Mouse (Mus musculus): ENCODE measurements around the gene Cyth4.

The Cyth4 gene

DNA sequence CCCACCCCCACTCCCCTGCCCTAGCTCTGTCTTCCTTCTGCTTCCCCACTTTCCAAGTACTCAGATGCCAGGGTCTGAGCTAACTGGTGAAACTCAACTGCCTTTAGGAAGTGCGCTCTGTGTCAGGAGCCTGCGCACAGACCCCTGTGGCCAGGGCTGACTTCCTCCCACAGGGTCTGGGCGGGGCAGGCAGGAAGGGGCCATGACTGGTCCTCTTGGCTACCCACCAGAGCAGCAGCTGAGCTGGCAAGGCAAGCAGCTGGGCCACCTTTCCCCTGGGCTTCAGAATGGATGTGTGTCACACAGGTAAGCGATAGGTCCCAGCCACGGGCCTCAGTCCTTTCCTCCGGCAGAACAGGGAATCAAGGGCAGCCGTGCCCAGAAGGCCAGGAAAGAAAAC, at the start of gene Cyth4:
Gene Cyth4 (plus strand): TSS at position 134 of the 400 bp plus-strand sequence.
- 86% methylated on average over 7 of the region's 7 CpGs for WGBS

DNA sequence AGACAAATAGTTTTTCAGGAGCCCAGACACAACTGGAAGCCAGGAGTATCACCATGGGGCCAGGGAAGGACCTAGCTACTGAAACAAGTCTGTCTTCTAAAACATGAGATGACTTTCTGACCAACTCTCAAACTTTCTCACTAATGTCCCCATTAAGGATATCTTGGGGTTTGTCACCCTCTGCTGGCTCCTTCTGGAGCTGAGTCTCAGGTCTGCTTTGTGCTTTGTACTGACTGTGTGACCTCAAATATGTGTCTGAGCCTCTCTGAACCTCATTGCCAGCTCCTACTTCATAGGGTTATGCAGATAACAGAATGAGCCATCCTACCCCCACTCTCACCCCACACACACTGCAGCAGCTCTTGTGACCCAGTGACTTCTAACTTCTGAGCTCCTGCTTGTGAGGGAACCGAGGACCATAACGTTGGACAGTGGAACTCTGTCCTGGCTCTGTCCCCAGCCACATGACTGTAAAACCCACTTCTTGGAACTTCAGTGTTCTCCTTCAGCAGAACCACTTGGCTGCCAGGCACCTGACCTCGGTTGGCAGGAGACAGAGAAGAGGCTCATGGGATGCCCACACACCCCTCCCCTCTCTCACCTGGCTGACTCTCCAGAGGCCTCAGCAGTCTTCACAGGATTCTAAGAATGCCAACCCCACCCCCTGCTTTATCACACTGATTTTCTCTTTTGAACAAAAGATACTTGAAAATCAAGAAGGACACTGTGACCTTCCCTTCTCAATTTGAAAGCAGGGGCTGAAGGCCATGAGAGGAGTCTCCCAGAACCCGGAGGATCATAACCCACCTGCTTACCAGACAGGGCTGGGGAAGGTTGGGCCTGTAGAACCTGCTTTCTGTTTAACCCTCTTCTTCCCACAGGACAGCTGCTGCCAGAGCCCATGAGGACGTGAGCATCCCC, 49.2 kb upstream of the Cyth4 start:
- WGBS = 36% methylated on average over 5 of the region's 5 CpGs

DNA sequence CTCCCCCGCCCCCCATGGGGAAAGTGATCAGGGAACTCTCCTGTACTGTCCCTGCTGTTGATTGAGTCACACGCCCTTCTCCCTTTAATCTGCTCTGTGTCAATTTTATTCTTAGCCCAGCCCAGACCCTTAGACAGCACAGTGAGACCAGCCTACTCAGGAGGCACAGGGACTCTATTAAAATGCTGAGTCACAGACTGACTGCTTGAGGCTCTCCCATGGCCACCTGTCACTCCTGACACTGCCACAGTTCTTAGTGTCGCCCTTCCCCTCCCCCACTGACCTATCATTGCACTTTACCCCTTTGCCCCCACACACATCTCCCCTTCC, 48.5 kb upstream of the Cyth4 start:
- 47% methylated on average over 3 of the region's 3 CpGs for WGBS

DNA sequence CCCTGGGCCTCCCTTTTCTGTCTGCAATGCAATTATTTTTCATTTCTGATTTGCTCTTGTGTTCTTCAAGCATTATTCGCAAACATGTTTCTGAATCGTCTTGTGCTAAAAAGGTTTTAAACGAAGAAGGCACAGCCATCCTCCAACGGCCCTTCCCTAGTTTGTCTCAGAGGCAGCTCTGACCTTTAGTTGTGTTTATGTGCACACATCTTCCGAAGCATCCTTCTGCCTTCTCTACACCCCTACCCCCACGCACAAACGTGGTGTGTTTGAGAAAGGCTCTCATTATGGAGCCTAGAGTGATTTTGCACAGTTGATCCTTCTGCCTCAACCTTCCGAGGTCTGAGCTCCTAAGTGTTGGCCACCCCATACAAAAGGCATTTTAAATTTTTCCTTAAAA, 48.1 kb upstream of the Cyth4 start:
- WGBS = 54% methylated on average over 8 of the region's 8 CpGs

DNA sequence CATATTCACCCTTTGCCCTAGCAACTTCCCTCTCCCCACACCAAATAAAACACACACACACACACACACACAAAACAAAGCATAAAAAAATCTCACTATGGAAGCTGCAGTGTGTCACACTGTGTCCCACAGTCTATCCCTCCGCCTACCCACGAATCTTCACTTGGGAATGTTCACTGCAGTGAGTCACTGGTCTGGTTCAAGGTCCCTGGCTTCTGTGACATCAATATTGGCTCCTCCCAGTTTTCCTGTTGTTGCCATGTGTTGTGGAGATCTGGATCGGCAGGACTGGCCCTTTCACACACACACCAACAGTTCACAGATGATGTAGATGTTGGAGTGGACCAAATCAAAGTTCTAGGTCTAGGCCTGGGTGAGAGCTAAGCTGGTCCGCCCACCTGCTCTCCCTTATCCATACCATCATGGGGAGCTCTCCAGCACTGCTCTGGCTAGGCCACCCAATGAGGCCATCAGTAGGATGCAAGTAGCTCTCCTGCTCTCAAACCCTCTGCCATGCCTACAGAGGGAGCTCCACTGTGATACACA, 47.6 kb upstream of the Cyth4 start:
- WGBS = 75% methylated on average over 4 of the region's 4 CpGs

DNA sequence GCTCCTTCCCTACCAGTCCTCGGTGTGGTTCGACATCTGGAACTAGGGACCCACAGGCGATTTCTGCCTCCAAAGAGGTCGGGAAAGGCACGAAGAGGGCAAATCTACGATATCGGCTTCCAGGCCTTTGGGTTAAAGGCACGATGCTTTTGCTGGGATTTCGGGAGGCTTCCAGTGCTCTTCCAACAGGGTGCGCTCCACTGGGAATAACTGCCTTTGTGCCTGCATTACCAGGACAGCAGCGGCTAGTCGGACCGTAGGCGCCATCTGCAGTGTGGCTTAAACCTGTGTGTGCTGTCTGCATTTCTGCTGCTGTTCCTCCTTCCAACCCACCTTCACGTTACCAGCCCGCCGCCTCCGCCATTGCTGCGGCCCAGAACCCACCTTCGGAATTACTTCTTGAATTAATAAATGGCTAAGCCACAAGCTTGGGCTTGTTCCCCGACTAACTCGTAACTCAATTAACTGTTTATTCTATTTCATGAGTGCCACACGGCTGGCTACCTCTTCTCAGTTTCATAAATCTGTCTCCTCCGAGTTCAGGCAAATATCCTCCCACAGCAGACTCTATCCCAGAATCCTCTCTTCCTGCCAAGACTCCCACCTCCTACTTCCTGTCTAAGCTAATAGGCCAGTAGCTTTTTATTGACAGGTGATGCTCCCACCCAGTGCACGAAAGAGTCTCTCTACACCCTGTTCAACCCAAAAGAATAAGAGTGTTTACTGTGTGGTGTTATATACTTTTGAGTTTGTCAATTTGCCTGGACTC, 42.1 kb upstream of the Cyth4 start:
- WGBS = 65% methylated on average over 25 of the region's 25 CpGs

DNA sequence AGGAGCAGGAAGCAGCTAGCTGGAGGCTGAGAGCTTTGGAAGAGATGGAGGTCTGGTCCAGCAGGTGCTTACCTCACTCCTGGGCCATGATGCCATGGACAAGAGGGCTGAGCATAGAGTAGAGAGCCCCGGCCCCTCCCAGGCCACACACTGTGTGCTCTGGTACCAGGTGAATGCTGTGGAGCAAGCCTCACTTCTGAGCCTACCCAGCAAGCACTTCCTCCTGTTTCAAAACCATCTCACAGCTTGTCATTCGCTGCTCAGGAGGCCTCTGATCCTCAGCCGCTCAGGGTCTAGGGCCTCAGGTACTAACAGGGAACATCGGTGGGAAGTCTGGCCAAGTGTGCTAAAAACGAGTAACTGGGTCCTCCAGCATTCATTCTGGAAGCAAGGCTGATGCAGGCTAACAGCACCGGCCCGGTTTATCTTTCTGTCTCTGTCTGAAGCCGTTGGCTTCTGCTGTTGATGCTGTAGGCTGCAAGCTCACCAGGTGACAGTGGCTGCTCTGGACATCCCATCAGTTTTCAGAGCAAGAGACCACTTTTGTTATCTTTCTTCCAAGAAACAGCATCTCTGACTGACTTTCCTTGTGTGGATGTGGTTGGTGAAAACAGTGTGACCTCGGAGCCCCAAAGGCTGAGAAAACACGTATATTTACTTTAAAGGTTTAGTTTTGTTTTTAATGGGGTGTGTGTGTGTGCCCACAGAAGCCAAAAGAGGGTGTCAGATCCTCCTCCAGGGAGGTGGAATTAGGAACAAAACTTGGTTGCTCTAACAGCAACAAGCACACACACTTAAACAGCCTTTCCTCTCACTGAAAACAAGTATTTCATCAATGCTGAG, 38.9 kb upstream of the Cyth4 start:
- 81% methylated on average over 10 of the region's 10 CpGs for WGBS

DNA sequence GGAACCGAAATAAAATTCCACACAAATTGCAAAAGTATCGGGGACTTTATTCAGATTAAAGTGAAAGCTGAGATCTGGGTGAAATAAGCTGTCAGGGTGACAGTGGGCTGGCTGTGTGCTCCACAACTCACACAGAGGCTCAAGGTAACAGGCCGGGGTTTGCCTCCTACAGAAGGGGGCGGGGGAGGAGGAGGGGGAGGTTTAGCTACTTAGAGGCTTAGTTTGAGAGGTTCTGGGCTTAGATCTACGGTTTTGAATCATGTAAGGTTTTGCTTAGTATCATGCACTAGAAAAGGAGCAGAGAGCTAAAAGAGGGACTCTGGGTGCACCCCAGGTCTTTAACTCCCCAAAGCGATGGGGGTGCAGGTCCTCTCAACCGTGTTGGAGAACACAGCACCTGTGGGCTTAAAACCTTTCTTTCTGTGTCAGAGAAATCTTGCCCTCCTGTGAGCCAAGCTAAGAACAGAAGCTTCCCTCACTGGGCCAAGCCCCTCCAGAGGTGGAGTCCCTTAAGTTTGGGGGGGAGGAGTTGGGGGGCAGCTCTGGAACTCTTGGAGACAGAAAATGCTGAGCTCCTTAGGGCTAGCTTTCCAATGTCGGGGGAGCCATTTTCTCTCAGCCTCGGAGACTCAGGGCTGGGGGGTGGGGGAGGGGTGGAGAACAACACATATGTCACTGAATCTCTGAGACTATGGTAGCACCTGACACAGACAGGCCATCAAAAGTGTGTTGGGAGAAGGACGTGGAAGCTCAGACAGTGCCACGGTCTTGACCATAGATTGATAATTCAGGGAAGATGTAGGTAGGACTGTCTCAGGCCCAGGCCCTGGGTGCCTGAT, 37.5 kb upstream of the Cyth4 start:
- 57% methylated on average over 11 of the region's 11 CpGs for whole genome bisulfite sequencing

DNA sequence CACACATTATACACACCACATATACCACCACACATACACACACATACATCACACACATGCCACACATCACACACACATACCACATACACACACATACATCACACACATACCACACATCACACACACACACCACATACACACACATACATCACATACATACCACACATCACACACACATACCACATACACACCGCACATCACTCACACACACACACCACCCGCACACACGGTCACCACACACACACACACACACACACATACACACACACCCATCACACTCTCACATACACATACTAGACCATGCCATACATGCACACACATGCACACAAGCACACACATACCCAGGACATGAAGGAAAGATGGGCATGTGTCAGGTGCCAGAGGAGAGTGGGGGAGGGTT, 33.5 kb upstream of the Cyth4 start:
- WGBS = 94% methylated on average over 3 of the region's 3 CpGs

DNA sequence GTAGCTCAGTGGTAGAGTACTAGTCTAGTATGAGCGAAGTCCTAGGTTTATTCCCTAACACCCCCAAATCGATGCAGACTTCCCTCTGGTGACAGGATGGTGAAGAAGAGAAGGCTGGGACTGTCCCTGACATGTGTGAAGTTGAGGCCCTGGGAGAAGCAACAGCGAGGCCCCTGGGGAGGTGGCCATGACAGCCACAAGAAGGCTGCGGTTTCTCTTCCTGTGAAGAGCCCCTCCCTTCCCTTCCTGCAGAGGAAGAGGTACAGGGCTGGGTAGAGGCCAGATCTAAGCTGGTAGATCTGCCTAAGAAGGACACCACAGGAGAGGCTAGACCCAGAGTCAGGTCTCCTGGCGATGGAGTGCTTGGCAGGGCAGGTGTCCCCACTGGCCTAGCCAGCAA, 32.9 kb upstream of the Cyth4 start:
- 84% methylated on average over 5 of the region's 5 CpGs for WGBS

DNA sequence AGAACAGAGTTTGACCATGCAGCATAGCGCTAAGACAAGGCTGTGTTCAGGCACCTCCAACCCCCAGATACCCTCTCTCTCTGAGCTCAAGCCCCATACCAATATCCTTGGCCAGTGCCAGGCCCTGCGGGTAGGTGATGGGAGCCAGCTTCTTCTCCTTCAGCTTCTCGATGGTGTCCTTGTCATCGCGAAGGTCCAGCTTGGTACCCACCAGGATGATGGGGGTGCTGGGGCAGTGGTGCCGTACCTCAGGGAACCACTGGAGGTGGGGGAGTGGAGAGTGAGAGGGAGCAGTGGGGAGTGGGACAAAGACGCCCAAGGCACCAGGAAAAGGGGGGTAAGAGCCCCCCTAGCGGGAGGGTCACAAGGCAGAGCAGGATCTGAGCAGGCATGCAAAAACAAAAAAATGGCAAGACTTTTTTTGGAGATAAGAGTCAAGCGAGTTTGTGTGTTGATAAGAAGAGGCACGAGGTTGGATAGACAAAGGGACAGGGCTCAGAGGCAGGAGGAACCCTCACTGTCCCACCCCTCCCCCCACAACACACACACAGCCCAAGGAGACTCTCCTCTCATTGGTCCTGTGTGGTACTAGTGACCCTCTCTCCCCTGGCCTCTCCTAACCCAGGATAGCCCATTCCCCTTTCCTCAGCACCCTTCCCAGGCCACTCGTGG, 31.9 kb upstream of the Cyth4 start:
- WGBS = 82% methylated on average over 11 of the region's 11 CpGs

DNA sequence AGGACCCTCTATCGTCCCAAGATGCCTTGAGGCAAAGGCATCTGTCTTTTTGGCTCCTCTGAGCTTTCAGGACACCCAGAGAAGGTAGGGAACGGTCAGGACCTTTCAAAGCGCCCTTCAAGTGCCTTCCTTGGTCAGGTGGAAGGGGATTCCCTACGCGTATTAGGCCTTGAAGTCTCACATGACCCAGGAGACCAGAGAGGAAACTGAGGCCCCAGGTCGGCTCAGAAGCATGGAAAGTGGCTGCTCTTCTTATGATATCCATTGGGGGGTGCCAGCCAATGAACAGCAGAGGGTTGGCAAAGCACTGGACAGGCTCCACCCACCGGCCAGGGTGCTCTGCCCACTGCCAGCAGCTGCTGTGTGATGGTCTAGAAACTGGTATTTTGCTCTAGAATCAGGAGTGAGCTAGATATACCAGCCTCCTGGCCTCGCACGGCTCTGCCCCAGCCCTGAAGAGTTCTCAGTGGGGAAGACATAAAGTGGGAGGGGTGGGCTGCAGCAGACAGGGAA, 29.2 kb upstream of the Cyth4 start:
- 82% methylated on average over 9 of the region's 9 CpGs for WGBS

DNA sequence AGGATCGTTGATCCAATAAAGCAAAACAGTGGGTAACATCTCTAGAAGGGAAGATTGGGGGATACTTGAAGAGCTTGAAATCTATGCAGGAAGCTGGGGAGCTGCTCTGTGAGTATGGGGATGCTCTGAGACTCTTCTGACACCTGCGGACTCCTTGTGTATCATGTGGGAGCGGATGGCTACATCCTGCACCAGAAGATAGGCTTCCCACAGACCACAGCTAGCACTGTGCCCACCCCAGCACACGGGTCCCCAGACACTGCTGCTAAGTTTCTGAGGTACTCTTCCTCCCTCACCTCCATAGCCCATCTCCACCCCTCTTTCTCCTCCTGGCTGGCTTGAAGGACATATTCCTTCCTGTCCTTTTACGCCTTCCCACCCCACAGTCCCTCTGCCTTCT, 26.7 kb upstream of the Cyth4 start:
- 99% methylated on average over 5 of the region's 5 CpGs for WGBS

DNA sequence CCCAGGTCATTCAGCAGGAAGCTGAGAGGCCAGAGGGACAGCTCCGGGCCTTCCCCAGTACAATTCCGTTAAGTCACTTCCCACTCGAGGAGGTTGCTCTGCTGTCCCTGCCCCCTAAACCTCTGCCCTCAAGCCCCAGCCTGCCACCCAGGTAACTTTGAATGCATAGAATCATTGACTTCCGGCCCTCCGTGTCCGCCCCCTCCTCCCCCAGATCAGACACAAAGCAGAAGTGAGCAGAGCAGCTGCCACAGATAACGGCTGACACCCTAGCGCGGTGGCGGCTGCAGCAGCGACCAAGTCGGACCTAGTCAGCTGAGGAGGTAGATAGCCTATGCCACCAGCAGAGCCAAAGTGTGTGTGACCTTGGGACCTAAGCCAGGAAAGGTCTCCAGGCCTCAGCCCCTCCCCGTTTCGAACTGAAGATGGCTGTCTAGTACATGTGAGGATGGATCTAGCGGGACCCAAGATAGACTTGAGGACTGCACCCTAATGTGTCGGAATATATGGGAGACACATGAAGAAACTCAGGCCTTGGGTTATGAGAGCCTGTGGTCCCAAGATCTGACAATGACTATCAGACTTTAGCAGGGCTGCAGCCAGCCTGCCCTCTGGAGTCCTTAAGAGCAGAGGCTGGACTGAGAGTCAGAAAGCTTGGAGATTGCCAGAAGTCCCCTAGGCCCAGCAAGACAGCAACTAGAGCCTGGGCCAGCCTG, 25.1 kb upstream of the Cyth4 start:
- WGBS = 75% methylated on average over 16 of the region's 16 CpGs

DNA sequence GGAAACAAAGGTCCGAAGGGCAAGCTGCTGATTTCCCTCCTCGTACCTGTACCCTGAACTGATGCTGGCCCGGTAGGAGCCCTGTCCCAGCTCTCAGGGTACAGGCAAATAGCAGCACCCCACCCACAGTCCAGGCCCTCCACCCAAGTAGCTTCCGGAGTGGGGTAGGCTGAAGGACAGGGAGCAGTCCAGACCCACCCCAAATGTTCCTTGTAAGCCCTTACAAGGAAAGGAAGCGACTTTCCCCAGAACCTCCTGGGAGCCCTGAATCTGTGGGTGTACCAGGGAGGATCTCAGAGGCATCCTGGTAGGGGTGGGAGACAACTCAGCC, 24.6 kb upstream of the Cyth4 start:
- WGBS = 87% methylated on average over 5 of the region's 5 CpGs

DNA sequence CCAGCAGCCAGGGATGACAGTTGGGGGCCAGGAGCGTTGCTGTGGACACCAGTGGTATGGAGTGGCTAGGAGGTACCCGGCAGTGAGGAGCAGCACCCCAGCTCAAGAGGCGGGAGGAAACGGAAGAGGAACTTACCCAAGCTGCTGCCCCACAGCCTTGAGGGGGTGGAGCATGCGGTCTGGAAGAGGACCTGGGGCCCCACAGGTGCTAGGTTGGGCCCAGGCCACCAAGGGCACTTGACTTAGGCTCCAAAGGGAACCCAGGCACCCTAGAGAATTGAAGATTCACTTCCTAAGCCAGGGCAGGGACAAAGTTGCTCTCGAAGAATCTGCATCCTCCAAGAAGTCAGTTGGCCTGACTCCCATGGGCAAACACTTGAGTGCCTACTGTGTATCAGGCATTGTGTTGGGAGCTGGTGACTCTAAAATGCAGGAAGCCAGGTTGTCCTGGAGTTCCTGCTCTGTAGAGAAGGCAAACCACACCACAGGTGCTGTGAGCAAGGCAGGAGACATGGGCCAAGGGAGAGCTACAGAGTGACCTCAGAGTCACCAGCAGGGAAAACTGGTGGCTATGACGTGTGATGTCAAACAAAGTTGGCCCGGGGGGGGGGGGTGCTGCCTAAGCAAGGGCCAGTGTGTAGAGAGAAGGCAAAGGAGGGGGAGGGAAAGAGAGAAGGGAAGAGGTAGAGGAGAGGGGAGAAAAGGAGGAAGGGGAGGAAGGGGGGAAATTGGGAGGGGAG, 24.0 kb upstream of the Cyth4 start, which contains the start of gene Rac2:
Gene Rac2 (minus strand): TSS at position 126 of the 740 bp plus-strand sequence.
- 81% methylated on average over 8 of the region's 8 CpGs for whole genome bisulfite sequencing

DNA sequence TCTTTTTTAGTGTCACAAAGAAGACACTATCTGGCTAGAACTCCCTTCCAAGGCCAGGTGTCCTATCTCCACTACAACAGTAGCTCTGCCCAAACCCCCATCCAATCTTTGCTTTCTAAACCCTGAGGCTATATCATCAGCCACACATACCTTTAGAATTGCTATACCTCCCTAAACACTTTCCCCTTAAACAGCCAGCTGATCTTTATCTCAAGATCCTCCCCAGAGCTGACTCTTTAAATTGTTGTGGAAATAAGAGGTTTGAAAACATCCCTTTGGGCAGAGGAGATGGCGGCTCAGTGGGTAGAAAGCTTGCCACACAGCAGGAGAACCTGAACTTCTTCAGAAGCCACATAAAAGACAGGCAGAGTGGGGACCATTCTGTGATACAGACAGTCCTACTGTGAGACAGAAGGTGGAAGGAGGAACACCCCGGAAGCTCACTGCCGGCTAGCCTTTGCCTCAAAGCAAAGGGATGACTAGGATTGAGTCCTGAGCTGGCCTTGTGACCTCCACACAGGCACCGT, 20.5 kb upstream of the Cyth4 start:
- 79% methylated on average over 4 of the region's 4 CpGs for WGBS

DNA sequence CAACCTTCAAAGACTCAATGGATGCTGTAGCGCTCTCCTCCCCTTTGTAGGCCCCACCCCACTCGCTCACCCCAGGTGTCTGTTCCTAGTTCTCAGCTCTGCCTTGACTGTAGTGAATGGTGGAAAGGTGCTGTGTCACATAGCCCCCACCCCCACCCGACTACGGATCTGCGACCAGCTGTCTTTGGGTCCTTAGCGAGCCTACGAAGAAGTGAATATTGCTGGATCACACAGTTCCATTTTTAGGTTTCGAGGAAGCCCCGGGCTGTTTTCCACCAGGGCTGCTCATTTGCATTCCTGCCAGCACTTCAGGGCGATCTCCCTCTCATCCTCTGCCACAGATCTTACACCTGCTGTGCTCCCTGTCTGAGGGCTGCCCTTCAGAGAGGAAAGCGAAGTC, 13.5 kb upstream of the Cyth4 start:
- WGBS = 24% methylated on average over 11 of the region's 11 CpGs

DNA sequence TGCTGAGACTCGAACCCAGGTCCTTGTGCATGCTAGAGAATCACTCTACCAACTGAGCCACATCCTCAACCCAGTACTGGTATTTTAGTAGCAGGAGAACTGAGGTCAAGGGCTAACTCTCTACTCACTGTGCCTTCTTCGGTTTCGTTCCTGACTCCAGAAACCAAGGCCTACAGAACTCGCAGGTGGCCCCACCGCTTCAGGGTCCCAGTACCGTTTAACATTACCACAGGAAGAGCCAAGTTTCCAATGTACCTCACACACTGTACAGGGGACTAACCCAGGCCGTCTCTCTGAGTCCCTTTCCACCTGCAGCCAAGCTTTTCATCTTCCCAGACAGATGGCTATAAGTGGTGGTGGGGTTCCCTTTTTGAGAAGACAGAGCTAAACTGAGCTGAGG, 11.4 kb upstream of the Cyth4 start:
- 91% methylated on average over 7 of the region's 7 CpGs for WGBS

All from cerebral cortex, adult 2 months (tissue).